Comparison of ENCODE assay signal across 8 mouse cellular contexts in the genomic region with DNA sequence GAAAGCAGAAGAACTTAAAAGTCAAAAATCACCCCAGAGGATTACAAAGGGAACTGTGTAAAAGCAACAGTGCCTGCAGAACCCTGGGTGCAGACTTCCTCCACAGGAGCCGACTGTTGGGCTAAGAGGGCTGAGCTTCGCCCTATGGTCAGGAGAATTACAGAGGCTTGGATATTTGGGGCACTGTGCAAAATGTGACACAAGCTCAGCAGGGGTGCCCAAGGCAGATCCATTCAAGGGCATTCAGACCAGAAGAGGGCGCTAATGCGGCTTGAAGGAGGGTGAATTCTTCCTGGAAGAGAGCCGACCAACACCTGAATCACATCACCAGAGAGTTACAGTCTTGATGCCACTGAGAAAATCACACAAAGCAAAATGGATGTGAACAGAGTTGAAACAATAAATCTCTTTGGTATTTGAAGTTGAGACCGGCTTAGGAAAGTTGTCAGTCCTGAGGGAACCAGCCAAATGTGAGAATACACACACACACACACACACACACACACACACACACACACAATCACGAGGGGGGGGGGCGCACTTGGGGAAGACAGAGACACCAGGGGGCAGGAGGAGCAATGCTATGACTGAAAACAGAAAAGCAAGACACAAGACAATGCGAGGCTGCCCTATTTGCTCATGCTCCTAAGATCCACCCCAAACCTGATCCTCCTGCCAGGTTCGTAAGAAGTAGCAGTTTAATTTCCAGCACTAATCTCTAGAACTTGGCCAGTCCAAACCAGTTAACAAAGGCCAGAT. TPM values are rescaled to one million over a fixed set of nuclear protein-coding genes. Genes with fewer than 3 reads are reported as not detected.
DNase-seq lines count a peak whose midpoint lies in the region; ATAC-seq and TF ChIP-seq lines count a peak whose summit lies in the region.

No protein-coding gene starts in this region.

- no peak for TF ChIP-seq EP300 in liver, embryonic 14.5 days (IDR thresholded peaks at IDR 0.05; ENCODE audit: low read depth)

- peak; percentile 39 for DNase-seq in midbrain, embryonic 10.5 days (ENCODE audit: low spot score)
- DNase-seq in WW6 (ENCODE audit: low read depth, low spot score) = peak; percentile 67
- peak in 1 of 3 experiments; percentile 19 for DNase-seq in liver, embryonic 14.5 days (ENCODE audit: low read depth in 3 of 3, low spot score in 3 of 3)
- DNase-seq in right cerebral cortex, adult 2 months (ENCODE audit: low spot score in 2 of 2) = peak; percentile 44 to 57
- DNase-seq in urinary bladder, postnatal 25 days (ENCODE audit: low spot score) = peak; percentile 66

- H3K9ac ChIP-seq in midbrain, embryonic 15.5 days = no peak overlapping the region
- no peak overlapping the region for H3K9ac ChIP-seq in liver, embryonic 14.5 days (replicated peaks)

- no peak overlapping the region for H3K4me2 ChIP-seq in midbrain, embryonic 15.5 days
- H3K4me2 ChIP-seq in liver, embryonic 14.5 days (ENCODE audit: low read depth) = no peak overlapping the region

- H3K4me1 ChIP-seq in midbrain, embryonic 10.5 days = peaks cover 8% of the 10 kb centered on the region; the same call in 1 of the 2 replicates
- no peaks in the 10 kb centered on the region for H3K4me1 ChIP-seq in midbrain, embryonic 15.5 days
- H3K4me1 ChIP-seq in liver, embryonic 14.5 days (replicated peaks; ENCODE audit: control insufficient read depth in 2 of 2, insufficient read depth in 2 of 2, low read length in 1 of 2) = peaks cover 0 to 2% of the 10 kb centered on the region in 2 experiments; a peak in 1 of 4 replicates

- H3K9me3 ChIP-seq in midbrain, embryonic 10.5 days (replicated peaks) = no peaks in the 10 kb centered on the region
- H3K9me3 ChIP-seq in midbrain, embryonic 15.5 days = no peaks in the 10 kb centered on the region
- no peaks in the 10 kb centered on the region for H3K9me3 ChIP-seq in liver, embryonic 14.5 days (ENCODE audit: control insufficient read depth, low read length)

- WGBS in midbrain, embryonic 10.5 days = 56% methylated on average over 10 of the region's 10 CpGs
- 57% methylated on average over 10 of the region's 10 CpGs for WGBS in midbrain, embryonic 15.5 days
- 46% methylated on average over 8 of the region's 10 CpGs for WGBS in liver, embryonic 14.5 days (ENCODE audit: insufficient replicate concordance)

- no peaks in the 10 kb centered on the region for H3K27me3 ChIP-seq in midbrain, embryonic 10.5 days (ENCODE audit: low read depth, poor library complexity, severe bottlenecking)
- no peaks in the 10 kb centered on the region for H3K27me3 ChIP-seq in midbrain, embryonic 15.5 days (replicated peaks)
- no peaks in the 10 kb centered on the region for H3K27me3 ChIP-seq in liver, embryonic 14.5 days (ENCODE audit: control insufficient read depth, insufficient read depth, low read length)

- H3K4me3 ChIP-seq in midbrain, embryonic 10.5 days = no peak overlapping the region
- no peak overlapping the region for H3K4me3 ChIP-seq in midbrain, embryonic 15.5 days
- H3K4me3 ChIP-seq in liver, embryonic 14.5 days (ENCODE audit: insufficient read depth in 1 of 2, low read depth in 2 of 2, low read length in 2 of 2) = no peak overlapping the region

- H3K27ac ChIP-seq in midbrain, embryonic 10.5 days (replicated peaks) = peak overlapping the region; percentile 47; the same call in 1 of the 2 replicates
- no peak overlapping the region for H3K27ac ChIP-seq in midbrain, embryonic 15.5 days
- H3K27ac ChIP-seq in liver, embryonic 14.5 days = no peak overlapping the region

- ATAC-seq in midbrain, embryonic 15.5 days (replicated peaks) = no peak
- peak; percentile 48 for ATAC-seq in common myeloid progenitor, adult 5-6 weeks (replicated peaks; ENCODE audit: low read depth, poor library complexity, severe bottlenecking)
- ATAC-seq in hematopoietic stem cell, adult 5-6 weeks (replicated peaks in 1 of 2; ENCODE audit: insufficient read depth in 1 of 2, low FRiP score in 2 of 2, low TSS enrichment in 1 of 2, low read depth in 1 of 2, poor library complexity in 2 of 2, severe bottlenecking in 2 of 2) = peak; percentile 23 to 58
- ATAC-seq in liver, embryonic 14.5 days (ENCODE audit: insufficient read depth) = no peak

- peak; percentile 72 for TF ChIP-seq CTCF in liver, embryonic 14.5 days (IDR thresholded peaks at IDR 0.05; ENCODE audit: low read depth)

- H3K36me3 ChIP-seq in midbrain, embryonic 10.5 days = 0 out of 2 replicates have a peak, but pooled peaks cover 3% of the 10 kb centered on the region
- no peaks in the 10 kb centered on the region for H3K36me3 ChIP-seq in midbrain, embryonic 15.5 days (replicated peaks)
- H3K36me3 ChIP-seq in liver, embryonic 14.5 days (replicated peaks; ENCODE audit: control insufficient read depth, insufficient read depth, low read depth) = no peaks in the 10 kb centered on the region

RNA-seq across cellular contexts. Expression of gene B3gntl1, which starts 20.2 kb away (rescaled TPM):
- 7.2 and 7.7 TPM in 2 replicates for polyA plus RNA-seq in midbrain, embryonic 10.5 days (2016; fragmentation: Nextera tagmentation; extraction: Ambion mirVana)
- 7.3 and 8.2 TPM in 2 replicates for polyA plus RNA-seq in midbrain, embryonic 15.5 days (2015; fragmentation: Nextera tagmentation; extraction: Ambion mirVana)
- total RNA-seq in common myeloid progenitor, adult 5-6 weeks (2017) = 8.8 and 16.2 TPM in 2 replicates
- 14.2 and 24.0 TPM in 2 replicates for total RNA-seq in hematopoietic stem cell, adult 5-6 weeks (2017)
- 1.5 and 1.6 TPM in 2 replicates for polyA plus RNA-seq in liver, embryonic 14.5 days (2012; rRNA removed)
- 0.91 and 1.2 TPM in 2 replicates for polyA plus RNA-seq in liver, embryonic 14.5 days (2014; fragmentation: Nextera tagmentation; extraction: Ambion mirVana)

RNA-seq across cellular contexts. Expression of gene Metrnl, which starts 48.6 kb away (rescaled TPM):
- 12.8 TPM in 2 replicates for polyA plus RNA-seq in midbrain, embryonic 10.5 days (2016; fragmentation: Nextera tagmentation; extraction: Ambion mirVana)
- polyA plus RNA-seq in midbrain, embryonic 15.5 days (2015; fragmentation: Nextera tagmentation; extraction: Ambion mirVana) = 14.1 and 16.7 TPM in 2 replicates
- 2.4 TPM in 1 of 2 replicates, not detected in the other for total RNA-seq in common myeloid progenitor, adult 5-6 weeks (2017)
- 9.2 and 12.2 TPM in 2 replicates for total RNA-seq in hematopoietic stem cell, adult 5-6 weeks (2017)
- 1.8 and 2.1 TPM in 2 replicates for polyA plus RNA-seq in liver, embryonic 14.5 days (2012; rRNA removed)
- 3.1 and 3.4 TPM in 2 replicates for polyA plus RNA-seq in liver, embryonic 14.5 days (2014; fragmentation: Nextera tagmentation; extraction: Ambion mirVana)

Comparison
In these comparisons a context has a peak if more than half of its experiments do, and no peak if none do; other contexts are left out.
1. ATAC-seq: peak in common myeloid progenitor, adult 5-6 weeks (single experiment) and hematopoietic stem cell, adult 5-6 weeks (2 of 2); none in midbrain, embryonic 15.5 days (single experiment) and liver, embryonic 14.5 days (single experiment).